Mouse (Mus musculus): ENCODE measurements around the gene Ajm1.

- no peak for TF ChIP-seq CTCF (IDR thresholded peaks at IDR 0.05; ENCODE audit: extremely low read depth, insufficient read length, insufficient replicate concordance, low read depth, low read length)
- no peak for TF ChIP-seq POLR2A (IDR thresholded peaks at IDR 0.05; ENCODE audit: low read depth, low read length)
Observed at GRCm38 (mm10) chr2:25541644-25542367, 39.8 kb downstream of the Ajm1 start.

Measured in small intestine, adult 2 months (tissue).